Mouse (Mus musculus): ENCODE measurements at regions not wholly inside any gene's neighbourhood (a gene's known extent, or its start where the extent isn't known, plus 50 kb on each side); places are given as distances from the start of the nearest gene placed in this dataset.

DNA sequence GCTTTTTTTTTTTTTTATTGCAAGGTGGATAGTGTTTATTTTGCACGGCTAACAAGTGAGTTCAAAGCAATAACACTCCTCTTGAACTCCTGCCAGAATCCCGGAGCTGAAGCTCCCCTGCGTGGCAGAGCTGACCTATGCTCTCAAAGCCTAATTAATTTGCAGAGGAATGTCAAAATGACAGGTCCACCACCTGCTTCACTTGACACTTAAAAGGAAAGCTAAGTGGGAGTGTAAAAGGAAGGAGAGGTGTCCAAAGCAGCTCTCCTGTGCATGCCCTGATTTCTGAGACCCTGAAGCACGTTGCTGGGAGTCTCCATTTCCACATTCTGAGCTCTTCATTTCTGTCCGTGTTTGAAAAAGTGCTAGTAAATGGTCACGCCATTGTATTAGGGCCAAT is 80.8 kb downstream of the Spry2 start:
- TF ChIP-seq GATA1 (IDR thresholded peaks at IDR 0.05; ENCODE audit: borderline replicate concordance, low read length) (no peak), FLI1 (IDR thresholded peaks at IDR 0.05; ENCODE audit: low read length) (no peak)

Measured in megakaryocyte, embryonic 14.5 days (primary cell).